Mouse (Mus musculus): ENCODE results near the gene Wdr1. TPM values are rescaled to one million over a fixed set of nuclear protein-coding genes. Genes with fewer than 3 reads are reported as not detected.
"Not testable (repeated sequence)": the region's sequence is repeated elsewhere in the genome, so short reads cannot be mapped to it uniquely, and the experiment has no call there.

The Wdr1 gene
- polyA plus RNA-seq, 1 experiment from 2014 or later: 253 TPM

GRCm38 (mm10) chr5:38479908-38480725 lies 82.9 kb downstream of the Wdr1 start:
- H3K4me1 ChIP-seq (replicated peaks): peaks cover 20% of the 10 kb centered on the region
- H3K27me3 ChIP-seq (replicated peaks): peaks cover 10% of the 10 kb centered on the region; the same call in 1 of the 2 replicates
- H3K9me3 ChIP-seq (replicated peaks): no peaks in the 10 kb centered on the region
- H3K4me2 ChIP-seq: peak overlapping the region; percentile 58
- ATAC-seq (ENCODE audit: insufficient number of reproducible peaks, low FRiP score): peak; percentile 78
- H3K27ac ChIP-seq (ENCODE audit: poor library complexity, severe bottlenecking): peak overlapping the region; percentile 10
- 28% methylated on average over 22 of the region's 22 CpGs for WGBS
- H3K36me3 ChIP-seq: no peaks in the 10 kb centered on the region
- H3K9ac ChIP-seq: no peak overlapping the region
- H3K4me3 ChIP-seq: peak overlapping the region; percentile 37

GRCm38 (mm10) chr5:38479545-38479907 lies 83.5 kb downstream of the Wdr1 start:
- Histone ChIP-seq H3K4me2 (peak overlapping the region; percentile 58), H3K4me3 (peak overlapping the region; percentile 37), H3K27me3 (replicated peaks) (peaks cover 10% of the 10 kb centered on the region; the same call in 1 of the 2 replicates), H3K27ac (ENCODE audit: poor library complexity, severe bottlenecking) (peak overlapping the region; percentile 10), H3K4me1 (replicated peaks) (peaks cover 20% of the 10 kb centered on the region)
- peak; percentile 49; the same call in 1 of the 2 replicates for ATAC-seq (ENCODE audit: insufficient number of reproducible peaks, low FRiP score)
- H3K36me3 ChIP-seq; H3K9ac ChIP-seq; H3K9me3 ChIP-seq (replicated peaks): not testable (repeated sequence)

- peak; percentile 76 for ATAC-seq (ENCODE audit: insufficient number of reproducible peaks, low FRiP score)
Observed at GRCm38 (mm10) chr5:38479027-38479426, 84.0 kb downstream of the Wdr1 start.

GRCm38 (mm10) chr5:38477731-38478445 lies 85.1 kb downstream of the Wdr1 start:
- H3K36me3 ChIP-seq: no peaks in the 10 kb centered on the region
- H3K4me3 ChIP-seq: no peak overlapping the region
- 77% methylated on average over 7 of the region's 7 CpGs for WGBS
- no peak overlapping the region for H3K4me2 ChIP-seq
- no peak overlapping the region for H3K9ac ChIP-seq
- no peak overlapping the region for H3K27ac ChIP-seq (ENCODE audit: poor library complexity, severe bottlenecking)
- H3K27me3 ChIP-seq (replicated peaks): 0 out of 2 replicates have a peak, but pooled peaks cover 7% of the 10 kb centered on the region
- ATAC-seq (ENCODE audit: insufficient number of reproducible peaks, low FRiP score): no peak
- H3K4me1 ChIP-seq (replicated peaks): peaks cover 20% of the 10 kb centered on the region
- H3K9me3 ChIP-seq (replicated peaks): no peaks in the 10 kb centered on the region

More at GRCm38 (mm10) chr5:38479027-38479426, 84.0 kb downstream of the Wdr1 start:
- no peak overlapping the region for H3K27ac ChIP-seq (ENCODE audit: poor library complexity, severe bottlenecking)
- no peak overlapping the region for H3K9ac ChIP-seq
- 35% methylated on average over 4 of the region's 4 CpGs for WGBS
- peaks cover 7% of the 10 kb centered on the region; the same call in 1 of the 2 replicates for H3K27me3 ChIP-seq (replicated peaks)
- H3K36me3 ChIP-seq: no peaks in the 10 kb centered on the region
- H3K4me1 ChIP-seq (replicated peaks): peaks cover 20% of the 10 kb centered on the region
- no peaks in the 10 kb centered on the region for H3K9me3 ChIP-seq (replicated peaks)
- peak overlapping the region; percentile 58 for H3K4me2 ChIP-seq
- no peak overlapping the region for H3K4me3 ChIP-seq

GRCm38 (mm10) chr5:38476861-38477565 lies 86.0 kb downstream of the Wdr1 start:
- Histone ChIP-seq H3K4me2 (no peak overlapping the region), H3K27ac (ENCODE audit: poor library complexity, severe bottlenecking) (no peak overlapping the region), H3K4me1 (replicated peaks) (peaks cover 20% of the 10 kb centered on the region), H3K9ac (no peak overlapping the region), H3K9me3 (replicated peaks) (no peaks in the 10 kb centered on the region), H3K36me3 (no peaks in the 10 kb centered on the region), H3K27me3 (replicated peaks) (0 out of 2 replicates have a peak, but pooled peaks cover 7% of the 10 kb centered on the region), H3K4me3 (no peak overlapping the region)
- WGBS: 85% methylated on average over 25 of the region's 25 CpGs
- no peak for ATAC-seq (ENCODE audit: insufficient number of reproducible peaks, low FRiP score)

Other genes with a start within 250 kb of the Wdr1 start
- gene Drd5, start 243.9 kb downstream of the Wdr1 start, polyA plus RNA-seq (2016; fragmentation: Nextera tagmentation; extraction: Ambion mirVana): not detected in 2 replicates
- gene Slc2a9, start 60.1 kb downstream of the Wdr1 start, polyA plus RNA-seq (2016; fragmentation: Nextera tagmentation; extraction: Ambion mirVana): 0.22 and 0.71 TPM in 2 replicates
- gene Zfp518b, start 121.6 kb upstream of the Wdr1 start, polyA plus RNA-seq (2016; fragmentation: Nextera tagmentation; extraction: Ambion mirVana): 12.0 and 15.6 TPM in 2 replicates